Mouse (Mus musculus) c-Kit-positive CD71-positive TER-119-negative erythroid progenitor cells, embryonic 14.5 days (primary cell): ENCODE measurements around the gene Atp5s.

ENCODE experiments used
- DNase-seq: peaks from one replicate; pipeline ENCODE4 v3.0.0-alpha.2; 2013; ENCODE audit warnings: low read depth

Atp5s gene

GRCm38 (mm10) chr12:69732221-69732620, 7.5 kb downstream of the Atp5s start:
- no peak for DNase-seq

- peak; percentile 30 for DNase-seq
Observed at GRCm38 (mm10) chr12:69733518-69733917, 8.8 kb downstream of the Atp5s start.

DNA sequence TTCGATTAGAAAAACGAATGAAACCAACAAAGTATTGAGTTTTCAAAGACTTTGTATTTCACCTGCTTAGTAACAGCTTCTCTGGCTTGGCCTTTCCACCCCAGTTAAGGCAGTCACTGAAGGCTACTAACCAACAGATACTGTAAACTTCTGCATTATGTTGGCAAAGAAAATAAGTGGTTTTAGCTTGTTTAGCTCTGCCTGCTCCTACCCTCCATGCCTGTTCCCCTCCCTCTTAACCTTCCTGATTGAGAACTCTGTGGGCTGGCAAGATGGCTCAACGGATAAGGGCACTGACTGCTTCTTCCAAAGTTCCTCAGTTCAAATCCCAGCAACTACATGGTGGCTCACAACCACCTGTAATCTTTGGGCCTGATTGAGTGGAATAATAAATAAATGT, 9.2 kb downstream of the Atp5s start:
- no peak for DNase-seq

- no peak for DNase-seq
Observed at GRCm38 (mm10) chr12:69741965-69742364, 17.2 kb downstream of the Atp5s start.

DNA sequence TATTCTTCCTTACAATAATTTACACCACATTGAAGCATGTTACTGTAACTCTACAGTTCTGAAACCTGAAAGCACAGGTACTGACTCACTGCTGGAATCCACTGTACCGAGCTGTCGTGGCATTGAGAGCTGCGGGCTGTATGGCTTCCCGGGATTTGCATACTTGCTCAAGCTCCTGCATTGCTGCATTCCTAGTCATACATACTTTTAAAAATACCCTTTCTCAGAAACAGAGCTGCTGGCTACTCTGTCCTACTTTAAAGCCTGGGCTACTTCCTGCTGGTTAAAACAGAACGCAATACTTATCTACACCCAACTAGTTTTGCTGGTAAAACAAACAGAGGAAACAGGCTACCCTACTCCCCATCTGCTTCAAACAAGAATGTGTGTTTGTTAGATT, 19.4 kb downstream of the Atp5s start:
- DNase-seq = no peak

- DNase-seq = no peak
Observed at GRCm38 (mm10) chr12:69751864-69752341, 27.2 kb downstream of the Atp5s start.

- DNase-seq = no peak
Observed at GRCm38 (mm10) chr12:69753936-69754335, 29.2 kb downstream of the Atp5s start.

DNA sequence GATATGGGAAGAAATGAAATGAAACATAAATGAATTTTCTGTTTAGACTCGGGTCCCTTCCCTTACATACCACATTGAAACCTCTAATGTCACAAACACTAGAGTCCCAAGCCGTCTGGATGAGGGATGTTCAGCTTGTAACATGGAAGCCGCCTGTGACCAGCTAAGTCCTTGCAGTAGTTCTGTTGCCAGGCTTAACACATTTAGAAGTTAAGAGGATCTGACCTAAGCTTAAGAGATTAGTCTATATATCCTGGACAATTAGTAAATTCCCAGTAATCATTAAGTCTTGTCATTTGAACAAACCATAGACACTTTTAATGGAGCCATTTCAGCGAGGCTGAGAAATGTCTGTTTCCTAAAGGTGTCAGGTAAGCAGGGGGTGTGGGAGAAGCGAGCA, 31.3 kb downstream of the Atp5s start:
- no peak for DNase-seq

GRCm38 (mm10) chr12:69757418-69758141, 32.8 kb downstream of the Atp5s start:
- DNase-seq = peak; percentile 91

DNA sequence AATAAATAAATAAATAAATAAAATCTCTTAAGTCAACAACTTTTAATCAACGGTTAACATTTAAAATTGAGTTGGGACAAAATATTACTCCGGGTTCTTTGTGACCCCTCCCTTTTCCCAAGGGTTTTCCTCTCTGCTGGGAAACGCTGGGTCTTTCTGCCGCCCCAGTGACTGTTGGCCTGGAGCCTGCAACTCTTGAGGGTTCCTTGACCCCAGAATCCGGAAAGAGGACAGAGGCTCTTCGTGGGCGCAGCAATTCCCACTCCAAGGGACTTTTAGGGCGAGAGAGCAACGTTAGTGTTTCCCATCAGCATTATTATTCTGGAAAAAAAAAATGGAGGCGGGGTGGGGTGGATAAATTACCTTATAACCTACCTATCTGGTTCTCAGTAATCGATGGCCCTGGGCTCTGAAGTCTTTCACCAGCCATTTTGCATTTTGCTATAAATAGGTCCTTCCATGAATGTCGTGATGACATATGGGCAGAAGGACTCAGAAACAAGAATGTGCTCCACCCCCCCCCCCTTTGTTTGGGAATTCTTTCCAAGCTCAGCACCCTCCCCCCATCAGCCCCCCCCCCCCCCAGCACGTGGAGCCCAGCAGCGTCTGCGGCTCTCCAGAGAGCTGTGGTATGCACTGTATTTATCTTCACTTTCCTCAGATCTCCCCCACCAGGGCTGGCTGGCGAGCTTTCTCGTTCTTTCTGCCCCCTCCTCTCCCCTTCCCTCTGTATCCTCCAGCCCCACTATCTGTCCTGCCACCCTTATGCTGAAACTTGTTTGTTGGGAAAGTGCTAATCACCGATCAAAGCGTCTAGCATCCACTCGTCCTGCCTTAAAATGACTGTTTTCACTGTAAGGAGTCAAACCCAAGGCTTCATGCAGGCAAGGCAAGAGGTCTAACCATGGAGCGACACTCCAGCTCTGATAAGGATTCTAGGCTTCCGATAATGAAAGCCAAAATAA, 33.8 kb downstream of the Atp5s start:
- DNase-seq = peak; percentile 52

DNA sequence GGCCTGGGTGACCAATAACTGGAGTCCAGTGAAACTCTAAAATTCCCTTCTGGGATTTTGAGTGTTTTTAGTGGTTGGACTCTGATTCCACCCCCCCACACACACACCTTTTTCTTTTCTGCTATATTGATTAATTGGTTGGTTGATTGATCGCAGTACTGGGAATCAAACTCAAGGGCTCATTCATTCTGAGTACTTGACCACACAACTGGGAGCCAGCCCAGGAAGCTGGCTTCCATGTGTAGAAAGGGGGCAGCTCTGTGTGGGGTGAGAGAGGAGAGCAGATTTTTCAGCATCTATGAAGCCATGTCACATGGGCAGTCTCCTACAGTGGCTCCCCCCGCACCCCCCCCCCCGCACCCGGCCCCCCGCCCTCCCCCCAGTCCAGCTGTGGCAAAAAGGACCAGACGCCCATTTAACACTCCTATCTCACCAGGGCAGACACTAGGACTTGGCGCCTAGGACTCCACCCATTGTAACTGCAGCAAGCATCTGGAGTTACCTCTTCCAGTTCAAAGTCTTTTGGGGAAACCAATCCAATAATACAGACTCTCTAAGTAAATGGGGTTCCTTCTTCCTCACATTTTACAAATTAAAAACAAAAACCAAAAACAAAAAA, 34.6 kb downstream of the Atp5s start:
- peak; percentile 86 for DNase-seq

GRCm38 (mm10) chr12:69760014-69760413, 35.3 kb downstream of the Atp5s start:
- peak; percentile 23 for DNase-seq

- DNase-seq = no peak
Observed at GRCm38 (mm10) chr12:69760743-69761406, 36.1 kb downstream of the Atp5s start.

GRCm38 (mm10) chr12:69761603-69762002, 36.9 kb downstream of the Atp5s start:
- DNase-seq = no peak

DNA sequence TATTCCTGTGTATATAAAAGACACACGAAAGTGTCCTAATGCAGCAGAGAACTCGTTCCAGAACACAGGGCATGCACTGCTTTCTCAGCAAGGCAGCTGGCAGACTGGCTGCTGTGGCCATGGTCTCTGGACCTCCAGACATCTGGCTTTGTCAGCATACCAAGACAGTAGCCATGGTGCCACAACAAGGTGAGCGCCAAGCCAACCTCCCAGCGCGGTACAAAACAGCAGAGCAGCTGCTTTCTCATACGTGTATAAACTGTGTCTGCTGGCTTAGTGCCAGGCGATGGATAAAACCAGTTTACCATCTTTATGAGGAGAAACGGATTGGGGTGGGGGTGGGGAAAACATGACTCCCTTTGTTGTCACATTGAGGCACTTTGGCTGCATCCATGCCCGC, 40.8 kb downstream of the Atp5s start:
- no peak for DNase-seq

- no peak for DNase-seq
Observed at GRCm38 (mm10) chr12:69766185-69766904, 41.6 kb downstream of the Atp5s start.

- DNase-seq = no peak
Observed at GRCm38 (mm10) chr12:69767476-69768258, 42.9 kb downstream of the Atp5s start.

DNA sequence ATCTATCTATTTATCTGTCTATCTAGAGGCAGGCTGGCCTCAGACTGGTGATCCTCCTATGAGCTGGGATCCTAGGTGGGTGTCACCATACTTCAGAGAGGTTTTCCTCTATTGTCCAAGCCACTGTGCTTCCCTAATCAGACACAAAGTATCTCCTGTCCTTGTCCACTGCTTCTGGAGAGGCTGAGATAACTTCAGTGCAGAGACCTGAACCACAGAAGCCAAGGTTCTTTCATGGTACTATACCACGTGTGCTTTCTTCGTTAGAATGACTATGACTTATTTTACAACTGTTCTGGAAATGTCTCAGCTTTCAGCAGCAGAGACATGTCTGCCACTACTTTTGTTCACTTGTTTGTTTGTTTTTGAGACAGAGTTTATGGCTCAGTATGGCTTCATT, 44.1 kb downstream of the Atp5s start:
- DNase-seq = no peak

- DNase-seq = no peak
Observed at GRCm38 (mm10) chr12:69776607-69777340, 52.0 kb downstream of the Atp5s start.

DNA sequence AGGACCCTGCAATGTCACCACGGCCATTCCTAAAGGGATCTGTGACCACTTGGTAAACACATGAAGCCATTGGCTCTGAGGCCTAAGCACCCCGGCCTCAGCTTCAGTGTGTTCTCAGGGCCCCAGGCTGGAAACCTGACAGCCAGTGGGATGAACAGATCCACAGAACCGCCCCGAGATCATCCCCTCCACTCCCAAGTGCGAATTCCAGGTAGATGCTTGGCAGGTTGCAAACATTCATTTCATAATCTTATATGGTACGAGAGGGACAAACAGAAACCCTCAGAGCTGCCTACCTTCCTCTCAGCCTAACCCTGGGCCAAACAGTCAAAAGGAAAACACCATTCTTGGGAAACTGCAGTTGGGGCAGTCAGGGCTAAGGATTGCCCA, 52.6 kb downstream of the Atp5s start:
- no peak for DNase-seq
